Mouse (Mus musculus) cortical plate, adult 2 months (tissue): ENCODE data around the gene Atad5.

Experiments
- CTCF ChIP-seq: fragments of 200-500 bp; IDR thresholded peaks from 2 replicates; pipeline ENCODE4 v1.5.1; 2011; ENCODE audit warnings: mild to moderate bottlenecking, control low read depth, low read length; ENCODE audit not compliant: insufficient read depth; ENCODE audit errors: extremely low read depth
- POLR2A ChIP-seq: fragments of 200-500 bp; IDR thresholded peaks from 2 replicates; pipeline ENCODE4 v1.6.1; 2011; ENCODE audit warnings: mild to moderate bottlenecking, low read length, control low read depth; ENCODE audit not compliant: insufficient read depth; ENCODE audit errors: extremely low read depth

DNA sequence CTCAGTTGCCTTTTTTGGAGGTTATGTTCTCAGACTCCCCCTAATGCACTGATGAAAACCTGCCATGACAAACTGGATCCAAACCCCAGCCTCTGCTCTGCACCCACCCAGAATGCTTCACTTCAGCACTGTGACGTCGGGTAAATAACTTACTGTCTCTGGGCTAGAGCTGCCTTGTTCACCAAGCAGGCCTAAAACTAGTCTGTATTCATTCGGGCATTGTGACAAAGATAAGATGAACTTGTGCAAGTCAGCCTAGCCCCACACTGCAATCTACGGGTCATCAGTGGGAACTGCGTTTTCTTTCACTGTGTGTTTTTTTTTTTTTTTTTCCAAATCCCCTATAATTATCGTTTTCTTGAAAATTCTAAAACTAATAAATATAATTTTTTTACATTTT, 58.5 kb downstream of the Atad5 start:
- no peak for TF ChIP-seq CTCF
- TF ChIP-seq POLR2A: no peak
